Mouse (Mus musculus) hindbrain, postnatal 0 days (tissue): Measurements from ENCODE around the gene Adcy2. TPM values are rescaled to one million over a fixed set of nuclear protein-coding genes. Genes with fewer than 3 reads are reported as not detected.

Experiments used
- ATAC-seq: fragments of 200-750 bp; cut with Nextera tagmentation; 2 replicates; pipeline ENCODE4 v1.8.0; 2017; ENCODE audit warnings: mild to moderate bottlenecking, moderate TSS enrichment, moderate library complexity
- DNase-seq: peaks from one replicate; pipeline ENCODE4 v3.0.0-alpha.2; 2015; ENCODE audit warnings: low spot score
- H3K27ac ChIP-seq: fragments of 300-500 bp; sonication (generic); 2 replicates; pipeline ENCODE4 v1.5.1; 2014; ENCODE audit warnings: mild to moderate bottlenecking
- H3K27me3 ChIP-seq: fragments of 300-500 bp; sonication (generic); 2 replicates; pipeline ENCODE4 v1.6.1; 2014; ENCODE audit warnings: low read length, mixed read lengths; ENCODE audit not compliant: insufficient read depth
- H3K36me3 ChIP-seq: fragments of 300-500 bp; sonication (generic); 2 replicates; pipeline ENCODE4 v1.6.1; 2014; ENCODE audit warnings: low read length, mixed read lengths; ENCODE audit not compliant: insufficient read depth
- H3K4me1 ChIP-seq: fragments of 300-500 bp; sonication (generic); 2 replicates; pipeline ENCODE4 v1.6.1; 2014; ENCODE audit warnings: antibody characterized with exemption, low read length, mixed read lengths; ENCODE audit not compliant: insufficient read depth
- H3K4me2 ChIP-seq: fragments of 300-500 bp; sonication (generic); 2 replicates; pipeline ENCODE4 v1.6.1; 2014; ENCODE audit warnings: low read depth, mild to moderate bottlenecking, low read length, moderate library complexity, mixed read lengths
- H3K4me3 ChIP-seq: fragments of 300-500 bp; sonication (generic); 2 replicates; pipeline ENCODE4 v1.5.1; 2014; ENCODE audit warnings: low read length
- H3K9ac ChIP-seq: fragments of 300-500 bp; sonication (generic); replicated peaks from 2 replicates; pipeline ENCODE4 v1.6.1; 2014; ENCODE audit warnings: mild to moderate bottlenecking, low read length, moderate library complexity, mixed read lengths
- H3K9me3 ChIP-seq: fragments of 300-500 bp; sonication (generic); 2 replicates; pipeline ENCODE4 v1.6.1; 2016; ENCODE audit warnings: low read length, mixed read lengths
- CTCF ChIP-seq: IDR thresholded peaks from 2 replicates; pipeline ENCODE4 v1.5.1; 2016; ENCODE audit warnings: antibody characterized with exemption, control low read depth, low read depth
- WGBS: fragments of 180-500 bp; shearing (Covaris S2); extraction: QIAGEN DNeasy Blood & Tissue Kit; methylation state at CpG from one replicate; pipeline ENCODE4 v1.1.7; 2014; 5-methylcytosine and 5-hydroxymethylcytosine counted together
- polyA plus RNA-seq: library from polyadenylated mRNA; unstranded; fragments of >200 nt; fragmentation: Nextera tagmentation; extraction: Ambion mirVana; gene quantifications from 2 replicates; pipeline ENCODE4 v1.2.1, GENCODE M21; 2015
- total RNA-seq: library from RNA; depleted of rRNA; stranded (reverse); fragments of >200 nt; gene quantifications from 2 replicates; pipeline ENCODE4 v1.2.3, GENCODE M21; 2014

The Adcy2 gene
- total and polyA plus RNA-seq, 2 experiments from 2014 or later = 16.7 to 44.2 TPM

DNA sequence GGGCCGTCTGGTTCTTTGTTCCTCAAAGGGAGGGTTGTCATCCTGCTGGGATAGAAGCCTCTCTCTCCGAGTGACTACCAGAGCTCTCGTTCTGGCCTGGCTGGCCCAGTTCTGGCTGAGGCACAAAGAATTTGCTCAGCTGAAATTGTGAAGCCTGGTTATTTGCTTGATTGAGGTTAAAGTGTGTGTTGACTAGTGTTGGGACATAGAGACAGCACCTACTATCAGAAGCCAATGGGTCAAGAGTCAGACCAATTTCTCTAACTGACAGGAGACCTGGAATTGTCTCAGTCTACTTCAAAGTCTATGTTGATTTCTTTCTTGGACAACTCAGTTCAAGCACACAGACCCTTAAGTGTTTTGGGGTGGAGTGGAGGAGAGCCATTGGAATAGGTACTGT is 372.3 kb downstream of the Adcy2 start:
- Histone ChIP-seq H3K27ac (no peak overlapping the region), H3K4me1 (no peaks in the 10 kb centered on the region), H3K27me3 (no peaks in the 10 kb centered on the region), H3K9ac (no peak overlapping the region), H3K4me3 (no peak overlapping the region), H3K4me2 (no peak overlapping the region), H3K9me3 (no peaks in the 10 kb centered on the region), H3K36me3 (no peaks in the 10 kb centered on the region)
- WGBS = 69% methylated on average over 3 of the region's 3 CpGs
- no peak for TF ChIP-seq CTCF
- no peak for DNase-seq
- ATAC-seq = no peak

DNA sequence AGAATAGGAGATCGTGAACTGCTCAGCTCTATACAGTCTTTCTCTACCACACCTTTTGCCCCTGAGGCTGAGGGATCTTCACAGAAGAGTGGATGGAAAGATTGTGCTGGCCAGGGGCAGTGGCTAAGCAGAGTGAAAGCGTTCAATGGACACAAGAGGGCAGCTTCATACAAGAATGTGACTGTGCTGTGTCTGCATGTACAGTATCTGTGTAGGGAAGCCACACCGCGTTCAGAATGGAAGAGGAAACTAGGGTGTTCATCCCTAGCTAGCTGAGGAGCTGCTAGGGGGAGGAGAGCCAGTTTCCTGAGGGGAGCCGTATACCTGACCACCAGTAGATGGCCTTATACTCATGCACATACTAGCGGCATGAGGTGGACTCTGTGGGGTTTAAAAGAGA is 376.5 kb downstream of the Adcy2 start:
- ATAC-seq = peak; percentile 91
- Histone ChIP-seq H3K9me3 (no peaks in the 10 kb centered on the region), H3K4me2 (no peak overlapping the region), H3K4me1 (no peaks in the 10 kb centered on the region), H3K9ac (no peak overlapping the region), H3K27ac (no peak overlapping the region), H3K36me3 (no peaks in the 10 kb centered on the region), H3K27me3 (no peaks in the 10 kb centered on the region), H3K4me3 (no peak overlapping the region)
- peak; percentile 77; the same call in 1 of the 2 replicates for TF ChIP-seq CTCF
- WGBS = 57% methylated on average over 6 of the region's 6 CpGs
- peak; percentile 79 for DNase-seq

DNA sequence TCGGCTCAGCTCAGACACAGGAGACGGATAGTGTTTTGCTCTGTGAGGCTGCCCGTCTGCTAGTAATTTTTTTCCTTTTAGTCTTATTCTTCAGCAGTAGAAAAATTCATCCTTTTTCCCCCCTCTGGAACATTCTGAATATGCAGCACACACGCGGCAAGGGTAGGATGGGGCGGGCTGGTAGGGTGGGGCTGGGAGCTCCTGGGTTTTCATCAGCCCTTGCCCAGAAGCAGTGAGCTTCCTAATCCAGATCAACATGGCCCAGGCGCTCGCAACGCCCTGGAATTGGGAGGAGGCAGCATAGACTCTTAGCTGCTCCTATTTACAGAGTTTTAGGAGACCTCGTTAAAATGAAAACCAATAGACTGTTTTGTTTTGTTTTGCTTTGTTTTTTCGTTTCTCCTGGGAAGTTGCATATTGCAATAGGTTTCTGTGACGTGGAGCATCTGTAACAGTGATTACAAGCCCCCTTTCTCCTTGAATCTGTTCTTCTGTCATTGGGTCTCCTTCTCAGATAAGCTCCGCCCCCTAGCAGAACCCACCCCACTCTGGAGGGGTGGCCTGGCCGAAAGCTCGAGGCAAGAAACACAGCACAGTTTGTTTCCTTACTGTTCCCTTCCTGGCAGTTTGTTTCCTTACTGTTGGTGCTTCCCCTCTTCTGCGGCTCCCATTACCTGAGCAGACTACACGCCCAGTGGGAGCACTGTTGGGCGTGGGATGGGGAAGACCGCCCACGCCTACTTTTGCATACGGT is 391.5 kb downstream of the Adcy2 start:
- DNase-seq (peak; percentile 31), ATAC-seq (peak; percentile 66)
- Histone ChIP-seq H3K27me3 (no peaks in the 10 kb centered on the region), H3K4me2 (peak overlapping the region; percentile 31), H3K4me1 (no peaks in the 10 kb centered on the region; the same call in 1 of the 2 replicates), H3K9ac (0 out of 2 replicates have a peak overlapping the region, but pooled peaks have one; percentile 2), H3K36me3 (no peaks in the 10 kb centered on the region), H3K9me3 (no peaks in the 10 kb centered on the region), H3K27ac (peak overlapping the region; percentile 6; the same call in 1 of the 2 replicates), H3K4me3 (no peak overlapping the region)
- WGBS = 48% methylated on average over 21 of the region's 21 CpGs
- no peak for TF ChIP-seq CTCF

DNA sequence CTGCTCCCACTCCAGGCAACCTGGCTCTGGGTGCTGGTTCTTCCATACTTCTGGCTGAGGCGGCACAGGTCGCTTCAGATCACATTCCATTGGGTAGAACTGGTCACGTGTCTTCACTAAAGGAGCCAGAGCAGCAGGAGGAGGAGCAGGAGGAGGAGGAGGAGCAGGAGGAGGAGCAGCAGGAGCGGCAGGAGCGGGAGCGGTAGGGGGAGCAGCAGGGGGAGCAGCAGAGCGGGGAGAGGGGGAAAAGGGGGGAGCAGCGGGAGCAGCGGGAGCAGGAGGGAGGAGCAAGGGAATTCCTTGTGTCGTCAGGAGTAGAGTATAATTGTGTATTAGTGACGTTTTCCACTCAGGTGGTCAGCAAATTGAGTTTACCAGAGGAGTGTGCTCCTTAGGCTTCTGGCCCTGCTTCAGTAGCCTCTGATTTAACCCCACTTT is 393.6 kb downstream of the Adcy2 start:
- Histone ChIP-seq H3K9ac (no peak overlapping the region), H3K4me1 (no peaks in the 10 kb centered on the region; the same call in none of the 2 replicates), H3K27me3 (no peaks in the 10 kb centered on the region), H3K9me3 (no peaks in the 10 kb centered on the region), H3K27ac (no peak overlapping the region), H3K4me3 (peak overlapping the region; percentile 23), H3K4me2 (peak overlapping the region; percentile 49), H3K36me3 (no peaks in the 10 kb centered on the region)
- 0 out of 2 replicates have a peak, but pooled peaks have one; percentile 12 for TF ChIP-seq CTCF
- peak; percentile 83 for ATAC-seq
- WGBS = 2% methylated on average over 11 of the region's 11 CpGs
- DNase-seq = peak; percentile 64

DNA sequence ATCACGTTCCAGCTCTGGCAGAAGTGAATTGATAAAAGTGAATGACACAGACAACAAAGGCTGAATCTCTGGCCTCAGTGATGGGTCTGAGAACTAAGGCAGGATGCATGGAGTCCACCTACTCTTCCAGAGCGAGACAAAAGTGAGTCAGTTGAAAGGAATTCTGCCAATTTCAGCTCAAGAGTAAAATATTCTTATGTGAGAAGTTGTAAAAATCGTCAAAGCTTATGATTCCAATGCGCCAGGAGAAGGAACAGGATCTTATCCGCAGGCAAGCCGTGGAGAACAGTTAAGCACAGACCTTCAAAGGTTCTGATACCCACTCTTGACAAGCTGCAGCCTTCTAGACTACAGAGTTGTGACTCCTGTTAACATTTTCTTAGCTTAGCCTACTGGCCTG is 396.3 kb downstream of the Adcy2 start:
- Histone ChIP-seq H3K36me3 (no peaks in the 10 kb centered on the region), H3K27ac (no peak overlapping the region), H3K4me1 (no peaks in the 10 kb centered on the region; the same call in none of the 2 replicates), H3K9me3 (no peaks in the 10 kb centered on the region), H3K4me3 (no peak overlapping the region), H3K9ac (no peak overlapping the region), H3K27me3 (no peaks in the 10 kb centered on the region), H3K4me2 (no peak overlapping the region)
- WGBS = 80% methylated on average over 6 of the region's 6 CpGs
- no peak for ATAC-seq
- DNase-seq = no peak
- no peak for TF ChIP-seq CTCF

DNA sequence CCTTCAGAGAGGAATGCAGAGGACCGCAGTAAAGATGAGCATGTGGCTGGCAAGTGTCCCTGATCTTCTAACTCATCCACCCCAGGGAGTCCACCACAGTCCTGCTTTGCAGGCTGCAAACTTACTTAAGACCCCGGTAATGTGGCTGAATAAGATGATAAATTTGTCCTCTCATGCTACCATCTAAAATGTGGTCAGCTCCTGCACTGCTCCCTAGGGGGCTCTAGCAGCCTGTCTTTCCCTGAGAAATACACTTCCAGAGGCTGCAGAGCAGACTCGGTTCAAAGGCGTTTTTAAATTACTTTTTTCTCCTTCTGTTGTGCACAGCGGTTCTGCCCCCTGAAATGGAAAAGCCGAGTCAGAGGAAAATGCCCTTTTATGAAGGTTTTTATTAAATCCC is 398.2 kb downstream of the Adcy2 start:
- Histone ChIP-seq H3K9ac (no peak overlapping the region), H3K36me3 (no peaks in the 10 kb centered on the region), H3K4me2 (0 out of 2 replicates have a peak overlapping the region, but pooled peaks have one; percentile 2), H3K27me3 (no peaks in the 10 kb centered on the region), H3K9me3 (no peaks in the 10 kb centered on the region), H3K4me1 (no peaks in the 10 kb centered on the region; the same call in 1 of the 2 replicates), H3K4me3 (no peak overlapping the region), H3K27ac (no peak overlapping the region)
- TF ChIP-seq CTCF = peak; percentile 70
- DNase-seq (peak; percentile 80), ATAC-seq (peak; percentile 41; the same call in 1 of the 2 replicates)
- 8% methylated on average over 6 of the region's 6 CpGs for WGBS

GRCm38 (mm10) chr13:68598953-68599352 is 400.4 kb downstream of the Adcy2 start:
- Histone ChIP-seq H3K36me3 (no peaks in the 10 kb centered on the region), H3K4me1 (no peaks in the 10 kb centered on the region; the same call in 1 of the 2 replicates), H3K9ac (no peak overlapping the region), H3K27ac (no peak overlapping the region), H3K4me3 (no peak overlapping the region), H3K27me3 (no peaks in the 10 kb centered on the region), H3K4me2 (no peak overlapping the region), H3K9me3 (no peaks in the 10 kb centered on the region)
- peak; percentile 38 for TF ChIP-seq CTCF
- ATAC-seq = no peak
- DNase-seq = no peak
